Mouse (Mus musculus) heart, postnatal 0 days (tissue): ENCODE results near the gene Cdt1. TPM values are rescaled to one million over a fixed set of nuclear protein-coding genes. Genes with fewer than 3 reads are reported as not detected.

Experiments used
- ATAC-seq: fragments of 200-750 bp; cut with Nextera tagmentation; 2 replicates; pipeline ENCODE4 v1.8.0; 2017; ENCODE audit warnings: low read depth, moderate number of reproducible peaks, moderate library complexity; ENCODE audit not compliant: insufficient read depth
- DNase-seq: peaks from one replicate; pipeline ENCODE4 v3.0.0-alpha.2; 2016; ENCODE audit warnings: low spot score
- H3K27ac ChIP-seq: fragments of 300-500 bp; sonication (generic); 2 replicates; pipeline ENCODE4 v1.5.1; 2014; ENCODE audit warnings: low read depth, mild to moderate bottlenecking
- H3K27me3 ChIP-seq: fragments of 300-500 bp; sonication (generic); 2 replicates; pipeline ENCODE4 v1.6.1; 2014; ENCODE audit warnings: low read length, mixed read lengths; ENCODE audit not compliant: control insufficient read depth, insufficient read depth
- H3K36me3 ChIP-seq: fragments of 300-500 bp; sonication (generic); replicated peaks from 2 replicates; pipeline ENCODE4 v1.6.1; 2014; ENCODE audit warnings: low read length, mixed read lengths; ENCODE audit not compliant: control insufficient read depth, insufficient read depth
- H3K4me1 ChIP-seq: fragments of 300-500 bp; sonication (generic); 2 replicates; pipeline ENCODE4 v1.6.1; 2014; ENCODE audit warnings: antibody characterized with exemption; ENCODE audit not compliant: control insufficient read depth, insufficient read depth
- H3K4me2 ChIP-seq: fragments of 300-500 bp; sonication (generic); 2 replicates; pipeline ENCODE4 v1.6.1; 2014; ENCODE audit warnings: low read depth, mild to moderate bottlenecking, low read length, moderate library complexity
- H3K4me3 ChIP-seq: fragments of 300-500 bp; sonication (generic); 2 replicates; pipeline ENCODE4 v1.5.1; 2014; ENCODE audit warnings: low read depth, low read length
- H3K9ac ChIP-seq: fragments of 300-500 bp; sonication (generic); replicated peaks from 2 replicates; pipeline ENCODE4 v1.6.1; 2014; ENCODE audit warnings: low read depth, low read length, mixed read lengths
- H3K9me3 ChIP-seq: fragments of 300-500 bp; sonication (generic); replicated peaks from 2 replicates; pipeline ENCODE4 v1.6.1; 2016; ENCODE audit warnings: low read length; ENCODE audit not compliant: control insufficient read depth
- CTCF ChIP-seq: IDR thresholded peaks from 2 replicates; pipeline ENCODE4 v1.5.1; 2016; ENCODE audit warnings: antibody characterized with exemption, control low read depth, low read depth
- EP300 ChIP-seq: IDR thresholded peaks from 2 replicates; pipeline ENCODE4 v1.6.1; 2016; ENCODE audit warnings: antibody characterized with exemption, low read depth
- WGBS: fragments of 180-500 bp; shearing (Covaris S2); extraction: QIAGEN DNeasy Blood & Tissue Kit; methylation state at CpG from one replicate; pipeline ENCODE4 v1.1.7; 2014; 5-methylcytosine and 5-hydroxymethylcytosine counted together
- polyA plus RNA-seq: library from polyadenylated mRNA; unstranded; fragments of >200 nt; fragmentation: Nextera tagmentation; extraction: Ambion mirVana; gene quantifications from 2 replicates; pipeline ENCODE4 v1.2.1, GENCODE M21; 2015
- total RNA-seq: library from RNA; depleted of rRNA; stranded (reverse); fragments of >200 nt; gene quantifications from 2 replicates; pipeline ENCODE4 v1.2.3, GENCODE M21; 2014; ENCODE audit warnings: low replicate concordance

Cdt1 gene
- total and polyA plus RNA-seq, 2 experiments from 2014 or later: 9.9 to 27.5 TPM

- no peak for TF ChIP-seq EP300
- no peak for TF ChIP-seq CTCF
- ATAC-seq (no peak), DNase-seq (no peak)
- H3K4me2 ChIP-seq: no peak overlapping the region
- H3K9ac ChIP-seq: no peak overlapping the region
- no peaks in the 10 kb centered on the region for H3K27me3 ChIP-seq
- H3K27ac ChIP-seq: no peak overlapping the region
- H3K4me1 ChIP-seq: peaks cover 8% of the 10 kb centered on the region; the same call in 1 of the 2 replicates
- 65% methylated on average over 1 of the region's 1 CpGs for WGBS
- no peaks in the 10 kb centered on the region for H3K36me3 ChIP-seq
- no peak overlapping the region for H3K4me3 ChIP-seq
- H3K9me3 ChIP-seq: no peaks in the 10 kb centered on the region
These were observed 36.8 kb downstream of the Cdt1 start for GRCm38 (mm10) chr8:122604640-122605039.

DNA sequence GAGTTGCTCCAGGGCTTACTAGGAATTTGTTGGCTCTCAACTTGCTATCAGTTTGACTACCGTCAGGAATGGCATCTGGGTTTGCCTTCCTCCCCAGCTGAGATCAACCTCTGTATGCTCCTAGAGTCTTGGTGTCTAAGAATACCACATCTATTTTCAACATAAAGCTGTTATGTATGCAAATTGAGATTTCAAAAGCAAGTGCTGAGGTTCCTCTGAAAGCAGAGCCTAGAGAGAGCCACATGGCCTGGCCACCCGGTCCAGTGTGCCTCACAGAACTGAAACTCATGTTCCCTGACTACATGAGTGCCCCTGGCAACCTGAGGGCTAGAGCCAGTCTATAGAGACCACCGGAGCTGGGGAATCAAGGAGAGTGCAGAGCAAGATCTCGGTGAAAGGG lies 37.6 kb downstream of the Cdt1 start:
- Histone ChIP-seq H3K36me3 (no peaks in the 10 kb centered on the region), H3K4me1 (peaks cover 8% of the 10 kb centered on the region; the same call in 1 of the 2 replicates), H3K27me3 (no peaks in the 10 kb centered on the region), H3K9ac (no peak overlapping the region), H3K27ac (no peak overlapping the region; the same call in 1 of the 2 replicates), H3K4me2 (no peak overlapping the region), H3K9me3 (no peaks in the 10 kb centered on the region), H3K4me3 (no peak overlapping the region)
- DNase-seq (no peak), ATAC-seq (no peak)
- 48% methylated on average over 4 of the region's 4 CpGs for WGBS
- no peak for TF ChIP-seq CTCF
- no peak for TF ChIP-seq EP300

DNA sequence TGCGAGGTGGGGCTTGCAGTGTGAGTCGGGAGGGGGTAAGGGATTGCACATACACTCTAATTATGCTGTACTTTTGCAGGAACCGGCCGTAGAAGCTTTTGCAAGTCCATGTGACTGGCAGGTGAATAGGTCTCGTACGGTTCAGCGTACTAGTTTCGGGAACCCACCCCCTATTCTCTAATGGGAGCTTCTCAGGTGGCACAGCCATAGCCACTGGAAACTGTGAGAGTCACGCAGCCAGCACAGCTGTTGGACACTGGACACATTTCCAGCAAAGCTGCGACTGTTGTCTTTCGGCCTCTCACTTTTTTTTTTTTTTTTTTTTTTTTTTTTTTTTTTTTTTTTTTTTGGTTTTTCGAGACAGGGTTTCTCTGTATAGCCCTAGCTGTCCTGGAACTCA lies 39.0 kb downstream of the Cdt1 start:
- Histone ChIP-seq H3K9me3 (no peaks in the 10 kb centered on the region), H3K4me1 (peaks cover 14% of the 10 kb centered on the region; the same call in 1 of the 2 replicates), H3K9ac (no peak overlapping the region), H3K27ac (no peak overlapping the region), H3K36me3 (no peaks in the 10 kb centered on the region), H3K27me3 (no peaks in the 10 kb centered on the region), H3K4me3 (no peak overlapping the region), H3K4me2 (no peak overlapping the region)
- 86% methylated on average over 11 of the region's 12 CpGs for WGBS
- no peak for ATAC-seq
- no peak for TF ChIP-seq EP300
- TF ChIP-seq CTCF: no peak
- DNase-seq: no peak

DNA sequence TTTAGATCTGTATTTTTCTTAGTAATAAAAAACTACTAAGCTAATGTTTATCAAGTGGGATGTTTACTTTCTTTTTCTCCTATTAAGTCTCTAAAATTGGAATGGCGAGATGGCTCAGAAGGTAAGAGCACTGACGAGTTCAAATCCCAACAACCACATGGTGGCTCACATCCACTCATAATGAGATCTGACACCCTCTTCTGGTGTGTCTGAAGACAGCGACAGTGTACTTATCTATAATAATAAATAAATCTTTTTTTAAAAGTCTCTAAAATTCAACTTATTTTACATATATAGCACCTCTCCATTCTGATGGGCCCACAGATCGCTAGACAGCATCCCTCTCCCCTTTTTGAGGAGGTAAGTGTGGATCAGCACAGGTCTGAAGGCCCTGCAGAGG lies 42.4 kb downstream of the Cdt1 start:
- Histone ChIP-seq H3K4me2 (peak overlapping the region; percentile 93; the same call in 1 of the 2 replicates), H3K9ac (peak overlapping the region; percentile 69; the same call in 1 of the 2 replicates), H3K4me1 (peaks cover 16% of the 10 kb centered on the region), H3K36me3 (0 out of 2 replicates have a peak, but pooled peaks cover 5% of the 10 kb centered on the region), H3K4me3 (no peak overlapping the region), H3K9me3 (no peaks in the 10 kb centered on the region), H3K27ac (no peak overlapping the region), H3K27me3 (no peaks in the 10 kb centered on the region)
- TF ChIP-seq EP300: no peak
- TF ChIP-seq CTCF: no peak
- WGBS: 62% methylated on average over 4 of the region's 4 CpGs
- ATAC-seq (no peak), DNase-seq (no peak)

DNA sequence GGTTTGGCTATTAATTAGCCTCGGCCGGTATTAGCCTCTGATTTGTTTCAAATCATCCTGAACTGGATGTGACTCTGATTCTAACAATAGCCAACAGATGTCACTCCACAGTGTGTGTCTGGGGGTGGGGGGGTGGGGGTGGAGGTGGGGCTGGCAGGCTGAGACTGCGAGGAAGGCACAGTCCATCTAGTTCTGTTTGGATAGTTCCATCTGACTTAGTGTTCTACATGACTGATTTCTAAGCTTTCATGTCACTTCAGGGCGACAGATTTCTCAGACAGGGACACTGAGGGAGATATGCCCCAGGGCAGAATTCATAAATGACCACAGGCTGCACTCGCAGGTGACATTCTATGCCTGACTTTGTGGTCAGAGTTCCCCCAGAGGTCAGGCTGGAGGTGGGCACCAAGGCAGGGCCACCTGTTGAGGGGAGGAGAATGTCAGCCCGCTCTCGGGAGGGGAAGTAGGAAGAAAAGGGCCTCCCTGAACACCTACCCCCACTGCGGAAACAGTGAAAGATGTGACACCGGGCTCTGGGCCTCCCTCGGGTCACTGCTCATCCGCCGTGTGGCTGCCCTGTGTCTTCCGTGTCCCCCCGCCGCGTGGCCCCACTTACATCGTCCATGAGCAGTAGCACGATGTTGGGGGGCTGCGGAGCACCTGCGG lies 42.9 kb downstream of the Cdt1 start:
- no peaks in the 10 kb centered on the region for H3K9me3 ChIP-seq
- H3K4me1 ChIP-seq: peaks cover 12% of the 10 kb centered on the region
- no peaks in the 10 kb centered on the region for H3K27me3 ChIP-seq
- H3K4me2 ChIP-seq: peak overlapping the region; percentile 93
- H3K36me3 ChIP-seq: 0 out of 2 replicates have a peak, but pooled peaks cover 9% of the 10 kb centered on the region
- peak overlapping the region; percentile 70 for H3K4me3 ChIP-seq
- H3K9ac ChIP-seq: peak overlapping the region; percentile 69
- 2% methylated on average over 20 of the region's 20 CpGs for WGBS
- DNase-seq (peak; percentile 10), ATAC-seq (peak; percentile 21)
- peak overlapping the region; percentile 81 for H3K27ac ChIP-seq
- TF ChIP-seq CTCF: no peak
- no peak for TF ChIP-seq EP300
